Mouse (Mus musculus): ENCODE data around the gene Usp4. TPM values are rescaled to one million over a fixed set of nuclear protein-coding genes. Genes with fewer than 3 reads are reported as not detected.
"Not testable (repeated sequence)": the region's sequence is repeated elsewhere in the genome, so short reads cannot be mapped to it uniquely, and the experiment has no call there.

Usp4 gene
- polyA plus RNA-seq, 1 experiment from 2014 or later: 116 TPM

DNA sequence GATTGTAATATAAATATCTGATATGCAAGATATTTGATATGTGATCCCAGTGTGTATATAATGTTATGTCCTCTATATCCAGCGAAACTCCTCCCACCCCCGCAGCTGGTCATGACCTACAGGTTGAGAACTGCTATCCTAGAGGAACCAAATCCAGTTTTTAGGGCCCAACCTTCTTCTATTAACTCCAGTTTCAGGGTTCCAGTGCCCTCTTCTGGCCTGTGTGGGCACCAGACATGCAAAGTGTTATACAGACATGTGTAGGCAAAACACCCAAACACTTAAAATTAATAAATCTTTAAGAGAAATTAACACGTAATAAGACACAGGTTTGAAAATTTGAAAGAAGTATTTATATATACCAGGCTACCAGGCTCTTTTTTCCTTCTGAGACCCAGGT, 30.1 kb upstream of the Usp4 start:
- 93% methylated on average over 3 of the region's 3 CpGs for WGBS

DNA sequence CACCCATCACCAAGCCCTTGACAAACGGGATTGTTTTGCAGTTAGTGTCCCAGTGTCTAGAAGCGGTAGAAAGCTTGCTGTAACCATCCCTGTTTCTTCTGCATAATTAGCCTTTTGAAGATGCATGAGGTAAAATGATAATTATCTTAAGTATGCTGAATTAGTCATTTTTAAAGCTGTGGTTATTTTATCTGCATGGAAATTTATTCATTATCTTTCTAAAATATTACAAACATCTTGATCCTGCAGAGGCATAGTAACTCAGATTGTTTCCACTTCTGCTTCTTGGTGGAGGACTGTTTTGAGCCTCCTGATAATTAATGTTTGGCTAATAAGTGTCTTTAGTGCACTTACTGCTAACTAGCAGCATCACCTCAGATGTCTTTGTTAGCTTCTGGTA, 29.2 kb upstream of the Usp4 start:
- no peaks in the 10 kb centered on the region for H3K4me1 ChIP-seq (ENCODE audit: control insufficient read depth, insufficient read depth, low read depth, low read length)
- H3K4me2 ChIP-seq (ENCODE audit: low read length): no peak overlapping the region
- H3K9ac ChIP-seq (ENCODE audit: low read depth, low read length): no peak overlapping the region
- 77% methylated on average over 2 of the region's 2 CpGs for WGBS
- no peak for ATAC-seq
- H3K4me3 ChIP-seq (ENCODE audit: low read length): no peak overlapping the region
- no peaks in the 10 kb centered on the region for H3K27me3 ChIP-seq (replicated peaks; ENCODE audit: control insufficient read depth, insufficient read depth, low read length)
- H3K27ac ChIP-seq (ENCODE audit: low read depth, low read length): no peak overlapping the region
- H3K9me3 ChIP-seq (ENCODE audit: control insufficient read depth, low read length): no peaks in the 10 kb centered on the region
- H3K36me3 ChIP-seq (ENCODE audit: control insufficient read depth, insufficient read depth, low read length): no peaks in the 10 kb centered on the region

More for the DNA sequence above, 30.1 kb upstream of the Usp4 start:
- Histone ChIP-seq H3K9me3 (ENCODE audit: control insufficient read depth, low read length) (no peaks in the 10 kb centered on the region), H3K9ac (ENCODE audit: low read depth, low read length) (no peak overlapping the region), H3K4me3 (ENCODE audit: low read length) (no peak overlapping the region), H3K4me1 (ENCODE audit: control insufficient read depth, insufficient read depth, low read depth, low read length) (no peaks in the 10 kb centered on the region), H3K4me2 (ENCODE audit: low read length) (no peak overlapping the region), H3K27me3 (replicated peaks; ENCODE audit: control insufficient read depth, insufficient read depth, low read length) (no peaks in the 10 kb centered on the region), H3K27ac (ENCODE audit: low read depth, low read length) (no peak overlapping the region), H3K36me3 (ENCODE audit: control insufficient read depth, insufficient read depth, low read length) (no peaks in the 10 kb centered on the region)
- ATAC-seq: no peak

DNA sequence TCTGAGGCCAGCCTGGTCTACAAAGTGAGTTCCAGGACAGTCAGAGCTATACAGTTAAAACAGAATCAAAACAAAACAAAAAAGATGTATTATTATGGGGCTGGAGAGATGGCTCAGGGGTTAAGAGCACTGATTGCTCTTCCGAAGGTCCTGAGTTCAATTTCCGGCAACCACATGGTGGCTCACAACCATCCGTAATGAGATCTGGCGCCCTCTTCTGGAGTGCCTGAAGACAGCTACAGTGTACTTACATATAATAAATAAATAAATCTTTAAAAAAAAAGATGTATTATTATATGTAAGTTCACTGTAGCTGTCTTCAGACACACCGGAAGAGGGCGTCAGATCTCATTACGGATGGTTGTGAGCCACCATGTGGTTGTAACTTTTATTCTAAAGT, 25.6 kb upstream of the Usp4 start:
- not testable (repeated sequence) for ATAC-seq; H3K27ac ChIP-seq (ENCODE audit: low read depth, low read length); H3K4me2 ChIP-seq (ENCODE audit: low read length); H3K4me1 ChIP-seq (ENCODE audit: control insufficient read depth, insufficient read depth, low read depth, low read length); H3K9me3 ChIP-seq (ENCODE audit: control insufficient read depth, low read length); H3K27me3 ChIP-seq (replicated peaks; ENCODE audit: control insufficient read depth, insufficient read depth, low read length); H3K4me3 ChIP-seq (ENCODE audit: low read length); H3K9ac ChIP-seq (ENCODE audit: low read depth, low read length); H3K36me3 ChIP-seq (ENCODE audit: control insufficient read depth, insufficient read depth, low read length)
- WGBS: 96% methylated on average over 7 of the region's 7 CpGs

DNA sequence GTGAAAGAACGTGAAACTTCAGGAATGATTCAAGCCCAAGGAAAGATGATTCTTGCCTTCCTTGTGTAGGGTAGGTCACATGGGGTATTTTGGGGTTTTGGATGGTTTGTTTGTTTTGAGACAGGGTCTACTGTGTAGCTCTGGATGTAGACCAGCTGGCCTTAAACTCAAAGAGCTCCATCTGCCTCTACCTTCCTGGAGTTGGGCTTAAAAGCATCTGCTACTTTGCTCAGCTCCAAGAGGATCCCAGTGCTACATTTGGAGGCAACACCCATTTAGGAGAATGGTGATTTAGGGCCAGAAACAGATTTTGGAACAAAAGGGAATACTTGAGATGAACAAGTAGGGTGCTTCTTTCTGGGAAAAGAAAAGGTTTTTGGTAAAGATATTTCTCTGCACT, 22.9 kb upstream of the Usp4 start:
- H3K4me2 ChIP-seq (ENCODE audit: low read length): no peak overlapping the region
- H3K4me1 ChIP-seq (ENCODE audit: control insufficient read depth, insufficient read depth, low read depth, low read length): no peaks in the 10 kb centered on the region
- H3K4me3 ChIP-seq (ENCODE audit: low read length): no peak overlapping the region
- ATAC-seq: no peak
- H3K27ac ChIP-seq (ENCODE audit: low read depth, low read length): no peak overlapping the region
- no peak overlapping the region for H3K9ac ChIP-seq (ENCODE audit: low read depth, low read length)
- no peaks in the 10 kb centered on the region for H3K27me3 ChIP-seq (replicated peaks; ENCODE audit: control insufficient read depth, insufficient read depth, low read length)
- peaks cover 11% of the 10 kb centered on the region for H3K36me3 ChIP-seq (ENCODE audit: control insufficient read depth, insufficient read depth, low read length)
- no peaks in the 10 kb centered on the region for H3K9me3 ChIP-seq (ENCODE audit: control insufficient read depth, low read length)
- 95% methylated on average over 1 of the region's 1 CpGs for WGBS

DNA sequence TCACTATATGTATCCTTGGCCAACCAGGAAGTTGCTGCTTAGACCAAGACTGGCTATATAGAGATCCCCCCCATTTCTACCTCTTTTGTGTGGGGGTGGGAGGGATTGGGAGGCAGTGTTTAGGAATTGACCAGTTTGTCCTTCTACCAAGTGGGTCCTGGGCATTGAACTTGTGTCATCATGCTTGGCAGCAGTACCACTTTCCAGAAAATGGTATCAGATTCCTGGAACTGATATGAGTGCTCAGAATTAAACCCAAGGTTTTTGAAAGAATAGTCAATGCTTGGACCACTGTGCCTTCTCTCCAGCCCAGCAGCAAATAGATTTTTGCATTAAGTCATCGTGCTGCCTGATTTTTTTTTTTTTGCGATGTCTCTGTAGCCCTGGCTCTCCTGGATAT, 21.8 kb upstream of the Usp4 start:
- Histone ChIP-seq H3K27ac (ENCODE audit: low read depth, low read length) (no peak overlapping the region), H3K9ac (ENCODE audit: low read depth, low read length) (no peak overlapping the region), H3K36me3 (ENCODE audit: control insufficient read depth, insufficient read depth, low read length) (peaks cover 12% of the 10 kb centered on the region), H3K4me1 (ENCODE audit: control insufficient read depth, insufficient read depth, low read depth, low read length) (no peaks in the 10 kb centered on the region), H3K9me3 (ENCODE audit: control insufficient read depth, low read length) (no peaks in the 10 kb centered on the region), H3K4me2 (ENCODE audit: low read length) (no peak overlapping the region), H3K27me3 (replicated peaks; ENCODE audit: control insufficient read depth, insufficient read depth, low read length) (no peaks in the 10 kb centered on the region), H3K4me3 (ENCODE audit: low read length) (no peak overlapping the region)
- no peak for ATAC-seq
- 95% methylated on average over 2 of the region's 2 CpGs for WGBS

DNA sequence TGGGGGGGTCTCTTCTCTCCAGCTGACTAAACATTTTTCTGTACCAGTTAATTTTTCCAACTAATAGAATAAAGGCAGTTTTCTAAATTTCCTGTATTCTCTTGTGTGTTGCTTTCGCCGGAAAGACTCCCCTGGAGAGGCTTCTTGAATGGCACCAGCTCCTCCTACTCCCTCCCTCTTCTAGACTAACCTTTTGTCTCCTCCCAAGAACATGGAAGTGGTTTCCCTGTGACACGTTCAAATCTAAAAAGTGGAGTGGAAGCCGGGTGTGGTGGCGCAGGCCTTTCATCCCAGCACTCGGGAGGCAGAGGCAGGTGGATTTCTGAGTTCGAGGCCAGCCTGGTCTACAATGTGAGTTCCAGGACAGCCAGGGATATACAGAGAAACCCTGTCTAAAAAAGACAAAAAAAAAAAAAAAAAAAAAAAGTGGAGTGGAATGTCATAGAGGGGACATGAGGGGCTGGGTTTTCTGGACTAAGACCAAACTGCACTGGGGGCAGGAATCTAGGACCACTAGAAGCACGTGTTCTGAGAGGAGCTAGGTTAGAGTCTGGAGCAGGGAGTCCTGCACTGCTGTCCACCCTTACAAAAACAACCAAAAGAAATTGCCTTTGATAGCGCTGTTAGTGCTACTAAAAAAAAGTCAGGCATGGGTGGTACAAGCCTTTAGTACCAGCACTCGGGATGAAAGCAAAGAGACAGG, 9.7 kb upstream of the Usp4 start:
- Histone ChIP-seq H3K27me3 (replicated peaks; ENCODE audit: control insufficient read depth, insufficient read depth, low read length) (no peaks in the 10 kb centered on the region), H3K4me2 (ENCODE audit: low read length) (no peak overlapping the region), H3K4me1 (ENCODE audit: control insufficient read depth, insufficient read depth, low read depth, low read length) (peaks cover 12% of the 10 kb centered on the region), H3K4me3 (ENCODE audit: low read length) (no peak overlapping the region), H3K9ac (ENCODE audit: low read depth, low read length) (no peak overlapping the region), H3K27ac (ENCODE audit: low read depth, low read length) (peak overlapping the region; percentile 84), H3K36me3 (ENCODE audit: control insufficient read depth, insufficient read depth, low read length) (peaks cover 17% of the 10 kb centered on the region), H3K9me3 (ENCODE audit: control insufficient read depth, low read length) (no peaks in the 10 kb centered on the region)
- 67% methylated on average over 10 of the region's 10 CpGs for WGBS
- no peak for ATAC-seq

DNA sequence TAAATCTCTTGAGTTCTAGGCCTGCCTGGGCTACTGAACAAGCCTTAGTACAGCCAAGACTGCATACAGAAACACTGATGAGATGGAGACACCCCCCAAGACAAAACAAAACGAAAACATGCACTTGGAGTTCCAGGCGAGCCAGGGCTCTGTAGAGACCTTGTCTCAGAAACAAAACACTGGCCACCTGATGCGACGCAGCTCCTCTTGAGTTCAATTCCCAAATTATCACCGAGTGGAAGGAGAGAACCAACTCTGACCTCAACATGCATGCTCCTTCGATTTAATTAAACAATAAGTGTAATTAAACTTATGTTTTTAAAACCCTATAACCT, 9.1 kb upstream of the Usp4 start:
- WGBS: 27% methylated on average over 6 of the region's 6 CpGs
- 0 out of 2 replicates have a peak, but pooled peaks have one; percentile 5 for ATAC-seq
- peak overlapping the region; percentile 76 for H3K9ac ChIP-seq (ENCODE audit: low read depth, low read length)
- H3K27me3 ChIP-seq (replicated peaks; ENCODE audit: control insufficient read depth, insufficient read depth, low read length): no peaks in the 10 kb centered on the region
- H3K4me2 ChIP-seq (ENCODE audit: low read length): peak overlapping the region; percentile 81
- no peaks in the 10 kb centered on the region for H3K9me3 ChIP-seq (ENCODE audit: control insufficient read depth, low read length)
- peak overlapping the region; percentile 71 for H3K4me3 ChIP-seq (ENCODE audit: low read length)
- H3K4me1 ChIP-seq (ENCODE audit: control insufficient read depth, insufficient read depth, low read depth, low read length): peaks cover 12% of the 10 kb centered on the region
- H3K36me3 ChIP-seq (ENCODE audit: control insufficient read depth, insufficient read depth, low read length): peaks cover 14% of the 10 kb centered on the region
- peak overlapping the region; percentile 84 for H3K27ac ChIP-seq (ENCODE audit: low read depth, low read length)

DNA sequence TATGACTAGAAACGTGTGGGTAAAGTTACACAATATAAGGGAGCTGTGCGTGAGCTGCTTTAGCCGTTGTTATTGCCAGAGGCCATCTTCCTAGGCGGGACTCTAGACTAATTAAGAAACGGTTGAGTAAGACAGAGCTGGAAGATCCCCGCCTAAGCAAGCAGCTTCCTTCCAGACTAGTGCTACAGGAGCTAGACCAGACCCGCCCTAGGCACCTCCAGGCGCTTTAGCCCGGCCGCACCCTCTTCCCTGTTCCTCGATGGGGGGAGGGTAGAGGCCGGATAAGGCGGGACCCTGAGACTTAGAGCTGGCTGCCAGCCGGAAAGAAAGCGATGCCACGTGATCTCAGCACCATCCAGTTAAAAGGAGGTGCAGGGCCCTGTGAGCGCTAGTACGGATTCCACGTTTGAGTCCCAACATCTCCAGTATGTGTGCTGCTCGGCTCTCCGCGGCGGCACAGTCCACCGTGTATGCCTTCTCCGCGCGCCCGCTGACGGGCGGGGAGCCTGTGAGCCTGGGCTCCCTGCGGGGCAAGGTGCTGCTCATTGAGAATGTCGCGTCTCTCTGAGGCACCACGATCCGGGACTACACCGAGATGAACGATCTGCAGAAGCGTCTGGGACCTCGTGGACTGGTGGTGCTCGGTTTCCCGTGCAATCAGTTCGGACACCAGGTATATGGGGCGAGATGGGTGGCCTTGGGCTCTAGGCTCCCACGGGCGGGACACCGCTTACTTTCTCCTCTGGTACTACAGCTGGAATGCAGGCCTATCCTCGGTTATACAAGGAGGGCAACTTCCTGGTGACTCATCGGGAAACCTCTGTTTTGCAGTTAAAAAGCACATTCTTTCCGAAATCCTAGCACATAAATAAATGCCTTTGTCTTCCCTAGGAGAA, 8.5 kb upstream of the Usp4 start, which contains the start of gene Gpx1:
Gene Gpx1 (plus strand): TSS at position 18 of the 896 bp plus-strand sequence.
- Histone ChIP-seq H3K27ac (ENCODE audit: low read depth, low read length) (peak within 1 kb of the TSS; percentile 84), H3K4me3 (ENCODE audit: low read length) (peak within 1 kb of the TSS; percentile 71), H3K4me2 (ENCODE audit: low read length) (peak within 1 kb of the TSS; percentile 81), H3K9me3 (ENCODE audit: control insufficient read depth, low read length) (no peaks in the 10 kb centered on the region), H3K36me3 (ENCODE audit: control insufficient read depth, insufficient read depth, low read length) (peaks cover 13% of the 10 kb centered on the region), H3K4me1 (ENCODE audit: control insufficient read depth, insufficient read depth, low read depth, low read length) (peaks cover 12% of the 10 kb centered on the region), H3K27me3 (replicated peaks; ENCODE audit: control insufficient read depth, insufficient read depth, low read length) (no peaks in the 10 kb centered on the region), H3K9ac (ENCODE audit: low read depth, low read length) (peak within 1 kb of the TSS; percentile 76)
- WGBS: under 1% methylated on average over 49 of the region's 49 CpGs
- ATAC-seq: peak; percentile 98

DNA sequence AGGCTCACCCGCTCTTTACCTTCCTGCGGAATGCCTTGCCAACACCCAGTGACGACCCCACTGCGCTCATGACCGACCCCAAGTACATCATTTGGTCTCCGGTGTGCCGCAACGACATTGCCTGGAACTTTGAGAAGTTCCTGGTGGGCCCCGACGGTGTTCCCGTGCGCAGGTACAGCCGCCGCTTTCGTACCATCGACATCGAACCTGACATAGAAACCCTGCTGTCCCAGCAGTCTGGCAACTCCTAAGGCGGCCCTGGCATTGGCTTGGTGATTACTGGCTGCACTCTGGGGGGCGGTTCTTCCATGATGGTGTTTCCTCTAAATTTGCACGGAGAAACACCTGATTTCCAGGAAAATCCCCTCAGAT, 7.8 kb upstream of the Usp4 start:
- Histone ChIP-seq H3K4me3 (ENCODE audit: low read length) (peak overlapping the region; percentile 71), H3K4me2 (ENCODE audit: low read length) (peak overlapping the region; percentile 81), H3K36me3 (ENCODE audit: control insufficient read depth, insufficient read depth, low read length) (peaks cover 7% of the 10 kb centered on the region), H3K9me3 (ENCODE audit: control insufficient read depth, low read length) (no peaks in the 10 kb centered on the region), H3K4me1 (ENCODE audit: control insufficient read depth, insufficient read depth, low read depth, low read length) (peaks cover 12% of the 10 kb centered on the region), H3K27ac (ENCODE audit: low read depth, low read length) (peak overlapping the region; percentile 84), H3K9ac (ENCODE audit: low read depth, low read length) (peak overlapping the region; percentile 76), H3K27me3 (replicated peaks; ENCODE audit: control insufficient read depth, insufficient read depth, low read length) (no peaks in the 10 kb centered on the region)
- WGBS: 16% methylated on average over 20 of the region's 20 CpGs
- no peak for ATAC-seq

All from hindbrain, embryonic 16.5 days (tissue).